Mouse (Mus musculus) Patski (cell line): ENCODE results near the gene Uba7. TPM values are rescaled to one million over a fixed set of nuclear protein-coding genes. Genes with fewer than 3 reads are reported as not detected.

Source experiments
- ATAC-seq: fragments of 100-300 bp; one replicate; pipeline ENCODE4 v1.8.0; 2021
- CTCF ChIA-PET: fragments of 350-600 bp; sonication (Branson Sonifier 250); formaldehyde crosslinking; loops from one replicate; lab custom pipeline; 2022; ENCODE audit warnings: inconsistent platforms; lab: Charles Lee
- POLR2A ChIA-PET: fragments of 350-600 bp; sonication (Branson Sonifier 250); formaldehyde crosslinking; loops from one replicate; lab custom pipeline; 2022; ENCODE audit warnings: antibody characterized with exemption, inconsistent platforms; lab: Charles Lee
- DNase-seq: peaks from one replicate; pipeline ENCODE4 v3.0.0-alpha.2; 2011; ENCODE audit warnings: low read depth, low spot score
- H3K27me3 ChIP-seq: fragments of 371-371 bp; one replicate; pipeline ENCODE4 v1.5.1; 2021
- CTCF ChIP-seq: fragments of 100-300 bp; IDR thresholded peaks from one replicate; pipeline ENCODE4 v1.5.1; 2021
- in situ Hi-C: fragments of 300-500 bp; cut with MboI; formaldehyde crosslinking; loops from 3 replicates; pipeline ENCODE4 v1.11.1; 2018; ENCODE audit warnings: low pct_unique_long_range_greater_than_20kb, mixed read lengths
- polyA plus RNA-seq: library from polyadenylated mRNA; unstranded; gene quantifications from one replicate; pipeline ENCODE4 v1.2.3, GENCODE M21; 2021

The Uba7 gene
- polyA plus RNA-seq, 1 experiment from 2014 or later: 18.8 TPM

- no peak for DNase-seq
- POLR2A ChIA-PET: interaction anchor here (1.3 kb wide), 1 partner anchor 57 kb away, joined by 3 read pairs; no protein-coding TSS in a partner anchor
Measured at GRCm38 (mm10) chr9:107961881-107962280, 13.4 kb upstream of the Uba7 start.

DNA sequence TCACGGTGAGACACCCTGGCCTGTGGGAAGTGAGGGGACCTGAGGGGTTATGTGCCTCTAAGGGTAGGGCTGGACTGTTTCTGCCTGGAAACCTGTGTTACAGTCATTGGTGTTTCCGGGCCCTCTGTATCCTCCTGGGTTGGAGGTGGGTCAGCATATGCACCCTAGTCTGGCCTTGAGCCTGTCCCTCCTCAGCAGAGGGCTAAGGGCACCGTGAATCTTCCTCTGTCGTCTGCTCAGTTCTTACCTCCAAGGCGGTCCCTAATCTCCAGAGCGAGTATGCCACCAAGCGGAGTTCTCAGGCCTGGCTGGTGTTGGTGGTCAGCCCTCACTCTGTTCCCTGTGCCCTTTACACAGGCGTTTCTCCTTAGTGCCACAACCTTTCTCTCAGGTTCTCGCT, 12.4 kb upstream of the Uba7 start:
- no peak for DNase-seq
- no peak for ATAC-seq
- in situ Hi-C loops: loop anchor here (5.0 kb wide), 1 partner anchor 56 kb away; the partner anchor contains the start of gene Mst1r
- TF ChIP-seq CTCF: no peak
- ChIA-PET CTCF (interaction anchor here (0.9 to 4.6 kb wide), 6 partner anchors 11 to 88 kb away, joined by 3 to 65 read pairs (median 9); partner anchors contain the start of genes Mst1r and Uba7), POLR2A (interaction anchor here (1.1 to 1.5 kb wide), 3 partner anchors 10 to 58 kb away, joined by 3 to 4 read pairs (median 4); partner anchors contain the start of gene Gm20661)
- no peaks in the 10 kb centered on the region for H3K27me3 ChIP-seq

More at GRCm38 (mm10) chr9:107961881-107962280, 13.4 kb upstream of the Uba7 start:
- no peaks in the 10 kb centered on the region for H3K27me3 ChIP-seq
- CTCF ChIA-PET: interaction anchor here (1.0 to 4.6 kb wide), 12 partner anchors 10 to 89 kb away, joined by 3 to 65 read pairs (median 4); partner anchors contain the start of genes Mst1r and Uba7
- ATAC-seq: no peak
- peak; percentile 67 for TF ChIP-seq CTCF
- in situ Hi-C loops: loop anchor here (5.0 kb wide), 1 partner anchor 55 kb away; the partner anchor contains the start of gene Mst1r

- POLR2A ChIA-PET: interaction anchor here (1.5 kb wide), 2 partner anchors 9 to 19 kb away, joined by 3 to 4 read pairs; partner anchors contain the start of gene Gm20661
Measured at GRCm38 (mm10) chr9:107963700-107964099, 11.6 kb upstream of the Uba7 start.

GRCm38 (mm10) chr9:107964681-107965080, 10.6 kb upstream of the Uba7 start:
- DNase-seq (no peak), ATAC-seq (no peak)
- no peak for TF ChIP-seq CTCF
- CTCF ChIA-PET: interaction anchor here (0.9 to 1.3 kb wide), 2 partner anchors 89 to 102 kb away, joined by 3 read pairs; partner anchors contain the start of gene Amigo3
- no peaks in the 10 kb centered on the region for H3K27me3 ChIP-seq
- POLR2A ChIA-PET: interaction anchor here (1.5 kb wide), 1 partner anchor 8 kb away, joined by 3 read pairs; no protein-coding TSS in a partner anchor
- in situ Hi-C loops: loop anchor here (5.0 kb wide), 2 partner anchors 57 to 93 kb away; partner anchors contain the start of gene Mst1r

More at GRCm38 (mm10) chr9:107963700-107964099, 11.6 kb upstream of the Uba7 start:
- in situ Hi-C loops: loop anchor here (5.0 kb wide), 1 partner anchor 56 kb away; the partner anchor contains the start of gene Mst1r
- peak; percentile 57 for ATAC-seq
- TF ChIP-seq CTCF: peak; percentile 96
- peak; percentile 51 for DNase-seq
- no peaks in the 10 kb centered on the region for H3K27me3 ChIP-seq
- CTCF ChIA-PET: interaction anchor here (0.8 to 4.6 kb wide), 8 partner anchors 11 to 90 kb away, joined by 3 to 65 read pairs (median 4); partner anchors contain the start of genes Amigo3, Gm20661, Mst1r and Uba7

DNA sequence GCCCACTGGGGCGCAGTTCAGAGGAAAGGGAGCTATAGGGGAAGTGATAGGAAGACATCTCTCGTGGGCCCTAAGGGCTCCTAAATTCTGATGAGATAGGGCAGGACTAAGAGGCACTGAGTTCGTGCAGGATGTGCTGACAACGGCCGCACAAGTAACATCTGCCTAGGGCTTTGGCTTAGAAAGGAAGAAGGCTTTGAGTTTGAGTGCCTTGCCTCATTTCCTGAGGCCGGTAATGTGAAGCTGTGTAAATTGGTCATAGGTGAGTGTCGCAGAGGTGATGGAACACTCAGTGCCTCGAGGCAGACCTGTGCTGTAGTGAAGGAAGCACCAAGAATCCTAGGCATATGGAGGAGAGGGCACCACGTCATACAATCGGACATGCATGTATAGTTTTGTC, 8.6 kb upstream of the Uba7 start:
- ATAC-seq (no peak), DNase-seq (no peak)
- no peaks in the 10 kb centered on the region for H3K27me3 ChIP-seq
- ChIA-PET CTCF (interaction anchor here (1.1 to 1.4 kb wide), 2 partner anchors 60 to 62 kb away, joined by 3 to 4 read pairs; partner anchors contain the start of gene Mst1r), POLR2A (no interaction called here)
- in situ Hi-C loops: loop anchor here (5.0 kb wide), 1 partner anchor 91 kb away; no protein-coding TSS in a partner anchor
- no peak for TF ChIP-seq CTCF

- CTCF ChIA-PET: interaction anchor here (1.1 to 1.4 kb wide), 2 partner anchors 60 to 63 kb away, joined by 3 to 4 read pairs; partner anchors contain the start of gene Mst1r
- TF ChIP-seq CTCF: no peak
- in situ Hi-C loops: loop anchor here (5.0 kb wide), 1 partner anchor 90 kb away; no protein-coding TSS in a partner anchor
- POLR2A ChIA-PET: no interaction called here
- ATAC-seq (no peak), DNase-seq (no peak)
- H3K27me3 ChIP-seq: no peaks in the 10 kb centered on the region
Measured at GRCm38 (mm10) chr9:107967437-107967836, 7.9 kb upstream of the Uba7 start.

DNA sequence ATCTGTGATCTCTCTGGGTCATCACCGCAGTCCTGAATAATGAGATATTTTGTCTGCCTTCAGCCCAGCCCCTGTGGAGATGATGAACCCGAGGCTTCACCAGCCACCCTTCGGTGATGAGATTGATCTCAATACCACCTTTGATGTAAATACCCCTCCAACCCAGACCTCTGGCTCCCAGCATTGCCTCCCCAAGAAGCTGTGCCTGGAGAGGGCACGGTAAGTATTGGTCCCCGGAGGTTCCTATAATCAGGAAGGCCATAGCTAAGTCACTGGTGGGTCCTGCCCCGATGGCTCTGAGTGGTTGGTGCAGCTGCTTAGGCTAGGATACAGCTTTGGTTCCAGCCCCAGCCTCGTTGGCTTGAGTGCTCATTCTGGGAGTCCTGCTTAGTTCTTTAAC, 6.8 kb upstream of the Uba7 start:
- no peaks in the 10 kb centered on the region for H3K27me3 ChIP-seq
- in situ Hi-C loops: loop anchor here (5.0 kb wide), 1 partner anchor 89 kb away; no protein-coding TSS in a partner anchor
- ChIA-PET POLR2A (no interaction called here), CTCF (interaction anchor here (1.0 kb wide), 1 partner anchor 85 kb away, joined by 3 read pairs; the partner anchor contains the start of gene Amigo3)
- DNase-seq (no peak), ATAC-seq (no peak)
- TF ChIP-seq CTCF: no peak

GRCm38 (mm10) chr9:107970311-107970710, 5.0 kb upstream of the Uba7 start:
- no peaks in the 10 kb centered on the region for H3K27me3 ChIP-seq
- ChIA-PET POLR2A (no interaction called here), CTCF (no interaction called here)
- DNase-seq (no peak), ATAC-seq (no peak)
- in situ Hi-C loops: no loop called here
- no peak for TF ChIP-seq CTCF

- no peak for TF ChIP-seq CTCF
- in situ Hi-C loops: no loop called here
- no peaks in the 10 kb centered on the region for H3K27me3 ChIP-seq
- DNase-seq: no peak
- no peak for ATAC-seq
- ChIA-PET POLR2A (interaction anchor here (0.5 to 1.3 kb wide), 3 partner anchors 8 to 141 kb away, joined by 3 read pairs; no protein-coding TSS in a partner anchor), CTCF (interaction anchor here (1.0 to 1.2 kb wide), 2 partner anchors 15 to 68 kb away, joined by 3 read pairs; no protein-coding TSS in a partner anchor)
Measured at GRCm38 (mm10) chr9:107971690-107972541, 3.4 kb upstream of the Uba7 start.
